Mouse (Mus musculus): ENCODE measurements around the gene Tbx10. TPM values are rescaled to one million over a fixed set of nuclear protein-coding genes. Genes with fewer than 3 reads are reported as not detected.
A peak's percentile ranks its signal among the peaks of the same experiment; 100 is the strongest.

Tbx10 gene
- polyA plus RNA-seq, 1 experiment from 2014 or later: not detected

GRCm38 (mm10) chr19:3998335-3998734 is 5.8 kb downstream of the Tbx10 start:
- no peak for TF ChIP-seq EP300 (IDR thresholded peaks at IDR 0.05)
- TF ChIP-seq CTCF (IDR thresholded peaks at IDR 0.05): no peak
- 61% methylated on average over 8 of the region's 8 CpGs for WGBS

DNA sequence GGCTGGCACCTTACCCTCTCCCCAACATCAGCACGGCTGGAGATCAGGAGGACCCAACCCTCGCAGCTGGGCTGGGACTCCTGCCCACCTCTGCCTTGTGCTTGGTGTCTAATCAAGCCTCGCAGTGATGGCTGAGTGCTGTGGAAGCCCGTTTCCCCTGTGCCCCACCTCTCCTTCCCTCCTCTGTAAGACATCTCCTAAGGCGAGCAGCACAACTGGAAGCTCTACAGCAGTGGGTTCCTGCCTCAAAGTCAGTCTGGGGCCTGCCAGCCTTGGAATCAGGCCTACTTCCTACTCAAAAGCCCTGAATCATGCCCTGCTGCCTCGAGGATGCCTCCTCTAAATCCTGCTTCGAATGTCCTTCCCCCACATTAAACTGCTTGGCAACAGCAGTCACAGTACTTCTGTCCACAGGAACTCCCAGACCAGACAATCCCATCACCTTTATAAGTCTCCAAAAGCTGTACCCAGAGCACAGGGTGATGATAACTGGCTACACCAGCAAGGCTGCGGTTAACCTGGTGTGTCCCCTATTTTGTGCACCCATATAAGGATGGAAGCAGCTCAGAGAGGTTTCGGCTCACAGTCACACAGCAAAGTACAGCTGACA is 6.7 kb downstream of the Tbx10 start:
- peaks cover 13% of the 10 kb centered on the region; the same call in 1 of the 2 replicates for H3K4me1 ChIP-seq (ENCODE audit: insufficient read depth, low read depth, low read length)
- peak overlapping the region; percentile 95; the same call in 1 of the 2 replicates for H3K4me2 ChIP-seq (replicated peaks; ENCODE audit: low read depth, low read length)
- no peak overlapping the region for H3K27ac ChIP-seq (ENCODE audit: low read length)
- no peak overlapping the region for H3K9ac ChIP-seq (replicated peaks; ENCODE audit: low read depth)
- WGBS: 80% methylated on average over 9 of the region's 9 CpGs
- no peaks in the 10 kb centered on the region for H3K9me3 ChIP-seq (ENCODE audit: low read length)
- no peaks in the 10 kb centered on the region for H3K36me3 ChIP-seq (ENCODE audit: insufficient read depth, low read length)
- no peak overlapping the region for H3K4me3 ChIP-seq (ENCODE audit: low read depth, low read length)
- TF ChIP-seq CTCF (IDR thresholded peaks at IDR 0.05): no peak
- DNase-seq (ENCODE audit: low spot score): no peak
- no peak for ATAC-seq
- no peaks in the 10 kb centered on the region for H3K27me3 ChIP-seq (replicated peaks; ENCODE audit: insufficient read depth, low read length)

More at GRCm38 (mm10) chr19:3998335-3998734, 5.8 kb downstream of the Tbx10 start:
- Histone ChIP-seq H3K27ac (ENCODE audit: low read length) (no peak overlapping the region), H3K4me2 (replicated peaks; ENCODE audit: low read depth, low read length) (no peak overlapping the region), H3K36me3 (ENCODE audit: insufficient read depth, low read length) (no peaks in the 10 kb centered on the region), H3K27me3 (replicated peaks; ENCODE audit: insufficient read depth, low read length) (no peaks in the 10 kb centered on the region), H3K4me1 (ENCODE audit: insufficient read depth, low read depth, low read length) (peaks cover 13% of the 10 kb centered on the region; the same call in 1 of the 2 replicates), H3K4me3 (ENCODE audit: low read depth, low read length) (no peak overlapping the region), H3K9ac (replicated peaks; ENCODE audit: low read depth) (no peak overlapping the region), H3K9me3 (ENCODE audit: low read length) (no peaks in the 10 kb centered on the region)
- ATAC-seq (no peak), DNase-seq (ENCODE audit: low spot score) (no peak)

GRCm38 (mm10) chr19:4000119-4000900 is 7.8 kb downstream of the Tbx10 start, which contains the start of the genes Nudt8 and Gm49405:
TSS of gene Nudt8 (plus strand) at chr19:4000580.
TSS of gene Gm49405 (plus strand) at chr19:4000626.
- no peaks in the 10 kb centered on the region for H3K36me3 ChIP-seq (ENCODE audit: insufficient read depth, low read length)
- H3K4me1 ChIP-seq (ENCODE audit: insufficient read depth, low read depth, low read length): peaks cover 13% of the 10 kb centered on the region; the same call in 1 of the 2 replicates
- no peaks in the 10 kb centered on the region for H3K27me3 ChIP-seq (replicated peaks; ENCODE audit: insufficient read depth, low read length)
- ATAC-seq: peak; percentile 93
- no peak for TF ChIP-seq EP300 (IDR thresholded peaks at IDR 0.05)
- TF ChIP-seq CTCF (IDR thresholded peaks at IDR 0.05): peak; percentile 89
- H3K9ac ChIP-seq (replicated peaks; ENCODE audit: low read depth): peak within 1 kb of the TSS; percentile 64
- peak within 1 kb of the TSS; percentile 57 for H3K4me3 ChIP-seq (ENCODE audit: low read depth, low read length)
- H3K4me2 ChIP-seq (replicated peaks; ENCODE audit: low read depth, low read length): peak within 1 kb of the TSS; percentile 95
- H3K27ac ChIP-seq (ENCODE audit: low read length): peak within 1 kb of the TSS; percentile 90
- no peaks in the 10 kb centered on the region for H3K9me3 ChIP-seq (ENCODE audit: low read length)
- under 1% methylated on average over 63 of the region's 64 CpGs for WGBS
- peak; percentile 99 for DNase-seq (ENCODE audit: low spot score)

- Histone ChIP-seq H3K27me3 (replicated peaks; ENCODE audit: insufficient read depth, low read length) (no peaks in the 10 kb centered on the region), H3K4me3 (ENCODE audit: low read depth, low read length) (peak overlapping the region; percentile 57), H3K9ac (replicated peaks; ENCODE audit: low read depth) (peak overlapping the region; percentile 64; the same call in 1 of the 2 replicates), H3K9me3 (ENCODE audit: low read length) (no peaks in the 10 kb centered on the region), H3K4me2 (replicated peaks; ENCODE audit: low read depth, low read length) (peak overlapping the region; percentile 95), H3K4me1 (ENCODE audit: insufficient read depth, low read depth, low read length) (peaks cover 10% of the 10 kb centered on the region; the same call in 1 of the 2 replicates), H3K27ac (ENCODE audit: low read length) (peak overlapping the region; percentile 90), H3K36me3 (ENCODE audit: insufficient read depth, low read length) (peaks cover 3% of the 10 kb centered on the region; the same call in 1 of the 2 replicates)
- no peak for ATAC-seq
- DNase-seq (ENCODE audit: low spot score): no peak
- TF ChIP-seq EP300 (IDR thresholded peaks at IDR 0.05) (no peak), CTCF (IDR thresholded peaks at IDR 0.05) (no peak)
- WGBS: 16% methylated on average over 17 of the region's 17 CpGs
These were observed 8.5 kb downstream of the Tbx10 start for GRCm38 (mm10) chr19:4000949-4001525.

GRCm38 (mm10) chr19:4001752-4002151 is 9.2 kb downstream of the Tbx10 start:
- Histone ChIP-seq H3K4me1 (ENCODE audit: insufficient read depth, low read depth, low read length) (peaks cover 5% of the 10 kb centered on the region; the same call in 1 of the 2 replicates), H3K9me3 (ENCODE audit: low read length) (no peaks in the 10 kb centered on the region), H3K36me3 (ENCODE audit: insufficient read depth, low read length) (peaks cover 5% of the 10 kb centered on the region; the same call in 1 of the 2 replicates), H3K27ac (ENCODE audit: low read length) (no peak overlapping the region), H3K4me3 (ENCODE audit: low read depth, low read length) (no peak overlapping the region), H3K9ac (replicated peaks; ENCODE audit: low read depth) (no peak overlapping the region), H3K27me3 (replicated peaks; ENCODE audit: insufficient read depth, low read length) (no peaks in the 10 kb centered on the region), H3K4me2 (replicated peaks; ENCODE audit: low read depth, low read length) (no peak overlapping the region)
- TF ChIP-seq CTCF (IDR thresholded peaks at IDR 0.05) (no peak), EP300 (IDR thresholded peaks at IDR 0.05) (no peak)
- 82% methylated on average over 5 of the region's 5 CpGs for WGBS
- ATAC-seq (no peak), DNase-seq (ENCODE audit: low spot score) (no peak)

- no peak for TF ChIP-seq CTCF (IDR thresholded peaks at IDR 0.05)
- no peak for TF ChIP-seq EP300 (IDR thresholded peaks at IDR 0.05)
- H3K4me3 ChIP-seq (ENCODE audit: low read depth, low read length): no peak within 1 kb of the TSS
- H3K27ac ChIP-seq (ENCODE audit: low read length): no peak within 1 kb of the TSS
- no peak within 1 kb of the TSS for H3K4me2 ChIP-seq (replicated peaks; ENCODE audit: low read depth, low read length)
- 80% methylated on average over 1 of the region's 1 CpGs for WGBS
- H3K27me3 ChIP-seq (replicated peaks; ENCODE audit: insufficient read depth, low read length): no peaks in the 10 kb centered on the region
- no peak for DNase-seq (ENCODE audit: low spot score)
- H3K4me1 ChIP-seq (ENCODE audit: insufficient read depth, low read depth, low read length): peaks cover 5% of the 10 kb centered on the region; the same call in 1 of the 2 replicates
- no peak for ATAC-seq
- no peak within 1 kb of the TSS for H3K9ac ChIP-seq (replicated peaks; ENCODE audit: low read depth)
- H3K9me3 ChIP-seq (ENCODE audit: low read length): no peaks in the 10 kb centered on the region
- peaks cover 5% of the 10 kb centered on the region; the same call in 1 of the 2 replicates for H3K36me3 ChIP-seq (ENCODE audit: insufficient read depth, low read length)
These were observed 10.6 kb downstream of the Tbx10 start, which contains the start of gene Doc2g for GRCm38 (mm10) chr19:4003112-4003511. TSS of gene Doc2g (plus strand) at chr19:4003313.
